Mouse (Mus musculus): ENCODE data around the gene Mdk.

GRCm38 (mm10) chr2:91939303-91939935 is 7.3 kb upstream of the Mdk start:
- TF ChIP-seq CTCF (IDR thresholded peaks at IDR 0.05; ENCODE audit: low read depth) = no peak
- TF ChIP-seq EP300 (IDR thresholded peaks at IDR 0.05; ENCODE audit: low read depth) = no peak
